Mouse (Mus musculus): ENCODE results near the gene Sept6.

- TF ChIP-seq POLR2AphosphoS2 (IDR thresholded peaks at IDR 0.05; ENCODE audit: low read depth, low read length) (no peak), KAT2A (IDR thresholded peaks at IDR 0.05; ENCODE audit: insufficient replicate concordance, low read length) (no peak), POLR2A (IDR thresholded peaks at IDR 0.05; ENCODE audit: low read depth, low read length) (no peak), ZMIZ1 (IDR thresholded peaks at IDR 0.05; ENCODE audit: low read depth, low read length) (no peak), CTCF (conservative IDR thresholded peaks at IDR 0.05 in 1 of 2, IDR thresholded peaks at IDR 0.05 in 1 of 2; ENCODE audit: low read depth in 2 of 2, low read length in 2 of 2) (no peak), MAX (IDR thresholded peaks at IDR 0.05; ENCODE audit: low read length) (no peak)
Observed at GRCm38 (mm10) chrX:36939806-36940413, 51.7 kb downstream of the Sept6 start.

Measured in CH12.LX (cell line).